ENCODE assay signal across 12 mouse cellular contexts in genomic region chr7:101341405-101341804, GRCm38 (mm10). TPM values are rescaled to one million over a fixed set of nuclear protein-coding genes. Genes with fewer than 3 reads are reported as not detected.
DNase-seq lines count a peak whose midpoint lies in the region; ATAC-seq and TF ChIP-seq lines count a peak whose summit lies in the region.
"Had no signal": no experiment of that assay in that cellular context is flagged by ENCODE, and none has a peak within 500 bp of the region (broad histone marks: within the 10 kb centered on the region; RNA-seq: fewer than 3 reads in every experiment).

No protein-coding gene starts in this region.

- peak; percentile 45 for ATAC-seq in granulocyte monocyte progenitor cell, adult 5-6 weeks (replicated peaks; ENCODE audit: poor library complexity, severe bottlenecking)
- no peak for ATAC-seq in liver, embryonic 15.5 days (ENCODE audit: insufficient read depth)
- no peak for ATAC-seq in midbrain, postnatal 0 days (ENCODE audit: low FRiP score)

- no peaks in the 10 kb centered on the region for H3K27me3 ChIP-seq in liver, adult 2 months (ENCODE audit: control insufficient read depth, insufficient read depth, low read length)
- H3K27me3 ChIP-seq in liver, embryonic 15.5 days, result no peaks in the 10 kb centered on the region
- no peaks in the 10 kb centered on the region for H3K27me3 ChIP-seq in midbrain, postnatal 0 days (ENCODE audit: insufficient read depth, low read length)

- 14% methylated on average over 6 of the region's 6 CpGs for WGBS in liver, adult 2 months
- 18% methylated on average over 6 of the region's 6 CpGs for WGBS in liver, embryonic 15.5 days (ENCODE audit: insufficient replicate concordance)
- WGBS in midbrain, postnatal 0 days, result 63% methylated on average over 6 of the region's 6 CpGs

- H3K27ac ChIP-seq in liver, adult 2 months (replicated peaks; ENCODE audit: insufficient read depth, low read depth, low read length), result no peak overlapping the region
- H3K27ac ChIP-seq in liver, embryonic 15.5 days (replicated peaks), result 0 out of 2 replicates have a peak overlapping the region, but pooled peaks have one; percentile 0
- H3K27ac ChIP-seq in midbrain, postnatal 0 days (ENCODE audit: low read depth, low read length), result no peak overlapping the region

- no peak overlapping the region for H3K4me3 ChIP-seq in liver, adult 2 months (ENCODE audit: insufficient read depth, low read depth, low read length)
- H3K4me3 ChIP-seq in liver, embryonic 15.5 days (replicated peaks), result no peak overlapping the region
- H3K4me3 ChIP-seq in midbrain, postnatal 0 days (ENCODE audit: low read depth, low read length), result no peak overlapping the region

- peaks cover 66% of the 10 kb centered on the region for H3K36me3 ChIP-seq in liver, adult 2 months (ENCODE audit: control insufficient read depth, insufficient read depth, low read length)
- H3K36me3 ChIP-seq in liver, embryonic 15.5 days (replicated peaks), result peaks cover 62% of the 10 kb centered on the region
- H3K36me3 ChIP-seq in midbrain, postnatal 0 days (ENCODE audit: insufficient read depth, low read length), result 0 out of 2 replicates have a peak, but pooled peaks cover 2% of the 10 kb centered on the region

- H3K9ac ChIP-seq in liver, adult 2 months (ENCODE audit: low read depth, low read length), result peak overlapping the region; percentile 17; the same call in 1 of the 2 replicates
- no peak overlapping the region for H3K9ac ChIP-seq in liver, embryonic 15.5 days
- no peak overlapping the region for H3K9ac ChIP-seq in midbrain, postnatal 0 days (replicated peaks; ENCODE audit: low read length, poor library complexity, severe bottlenecking)

- no peaks in the 10 kb centered on the region for H3K9me3 ChIP-seq in liver, embryonic 15.5 days (replicated peaks)
- no peaks in the 10 kb centered on the region for H3K9me3 ChIP-seq in midbrain, postnatal 0 days (ENCODE audit: low read length)

- no peak for TF ChIP-seq POLR2A in liver, adult 2 months (IDR thresholded peaks at IDR 0.05; ENCODE audit: extremely low read depth, insufficient read depth, low read length)

- DNase-seq in liver, adult 2 months (ENCODE audit: extremely low read depth, low read depth, low spot score), result no peak
- no peak for DNase-seq in liver
- peak; percentile 56 for DNase-seq in thymus, postnatal 25 days
- no peak for DNase-seq in midbrain, postnatal 0 days (ENCODE audit: low spot score)
- DNase-seq in left cerebral cortex, adult 11 months (ENCODE audit: low spot score), result no peak
- DNase-seq: adrenal gland, postnatal 14 days; heart, adult 11 months; kidney, adult 2 months; left cerebral cortex, postnatal 4 days; right cerebral cortex, postnatal 14 days had no signal

- no peak for TF ChIP-seq CTCF in liver, adult 2 months (IDR thresholded peaks at IDR 0.05; ENCODE audit: low read depth, low read length)
- no peak for TF ChIP-seq CTCF in midbrain, postnatal 0 days (IDR thresholded peaks at IDR 0.05)

- peaks cover 1% of the 10 kb centered on the region; the same call in 1 of the 2 replicates for H3K79me2 ChIP-seq in liver, adult 2 months (ENCODE audit: control insufficient read depth, insufficient read depth, low read length)

- H3K4me1 ChIP-seq in liver, adult 2 months (ENCODE audit: control insufficient read depth, insufficient read depth, low read length), result peaks cover 61% of the 10 kb centered on the region
- peaks cover 52% of the 10 kb centered on the region for H3K4me1 ChIP-seq in liver, embryonic 15.5 days (replicated peaks)
- no peaks in the 10 kb centered on the region for H3K4me1 ChIP-seq in midbrain, postnatal 0 days (ENCODE audit: insufficient read depth, low read length)

- no peak overlapping the region for H3K4me2 ChIP-seq in liver, embryonic 15.5 days
- H3K4me2 ChIP-seq in midbrain, postnatal 0 days (ENCODE audit: low read depth, low read length, poor library complexity, severe bottlenecking), result no peak overlapping the region

RNA-seq across cellular contexts. Expression of gene Arap1, which starts 6.5 kb away (rescaled TPM):
- total RNA-seq in liver, adult 2 months (2014; rRNA removed), result 43.8 and 51.0 TPM in 2 replicates
- polyA plus RNA-seq in liver, adult 2 months (2012; rRNA removed), result 88.2 and 89.2 TPM in 2 replicates
- 59.2 and 81.5 TPM in 2 replicates for total RNA-seq in granulocyte monocyte progenitor cell, adult 5-6 weeks (2014; fragmentation: Nextera tagmentation)
- 27.4 and 64.6 TPM in 2 replicates for total RNA-seq in granulocyte monocyte progenitor cell, adult 5-6 weeks (2017)
- 14.5 and 19.8 TPM in 2 replicates for polyA plus RNA-seq in liver, embryonic 15.5 days (2015; fragmentation: Nextera tagmentation; extraction: Ambion mirVana)
- 12.3 and 30.0 TPM in 2 replicates for total RNA-seq in midbrain, postnatal 0 days (2014; rRNA removed)
- 6.9 and 8.9 TPM in 2 replicates for polyA plus RNA-seq in midbrain, postnatal 0 days (2015; fragmentation: Nextera tagmentation; extraction: Ambion mirVana)

RNA-seq across cellular contexts. Expression of gene Stard10, which starts 24.5 kb away (rescaled TPM):
- total RNA-seq in liver, adult 2 months (2014; rRNA removed), result 779 and 846 TPM in 2 replicates
- polyA plus RNA-seq in liver, adult 2 months (2012; rRNA removed), result 1,131 and 1,407 TPM in 2 replicates
- 18.5 and 36.0 TPM in 2 replicates for total RNA-seq in granulocyte monocyte progenitor cell, adult 5-6 weeks (2014; fragmentation: Nextera tagmentation)
- 11.8 and 30.5 TPM in 2 replicates for total RNA-seq in granulocyte monocyte progenitor cell, adult 5-6 weeks (2017)
- 122 and 143 TPM in 2 replicates for polyA plus RNA-seq in liver, embryonic 15.5 days (2015; fragmentation: Nextera tagmentation; extraction: Ambion mirVana)
- 21.5 and 47.7 TPM in 2 replicates for total RNA-seq in midbrain, postnatal 0 days (2014; rRNA removed)
- 11.0 and 12.1 TPM in 2 replicates for polyA plus RNA-seq in midbrain, postnatal 0 days (2015; fragmentation: Nextera tagmentation; extraction: Ambion mirVana)

RNA-seq across cellular contexts. Expression of gene Atg16l2, which starts 39.4 kb away (rescaled TPM):
- total RNA-seq in liver, adult 2 months (2014; rRNA removed), result 8.7 and 9.1 TPM in 2 replicates
- 8.2 and 13.8 TPM in 2 replicates for polyA plus RNA-seq in liver, adult 2 months (2012; rRNA removed)
- total RNA-seq in granulocyte monocyte progenitor cell, adult 5-6 weeks (2014; fragmentation: Nextera tagmentation), result 26.8 and 43.6 TPM in 2 replicates
- 6.6 and 12.2 TPM in 2 replicates for total RNA-seq in granulocyte monocyte progenitor cell, adult 5-6 weeks (2017)
- polyA plus RNA-seq in liver, embryonic 15.5 days (2015; fragmentation: Nextera tagmentation; extraction: Ambion mirVana), result 5.2 and 5.9 TPM in 2 replicates
- total RNA-seq in midbrain, postnatal 0 days (2014; rRNA removed), result 17.0 and 31.5 TPM in 2 replicates
- 22.4 and 22.6 TPM in 2 replicates for polyA plus RNA-seq in midbrain, postnatal 0 days (2015; fragmentation: Nextera tagmentation; extraction: Ambion mirVana)

Comparison
In these comparisons a context has a peak if more than half of its experiments do, and no peak if none do; other contexts are left out.
1. RNA of gene Stard10, which starts 24.5 kb away (total RNA-seq): 779 to 846 TPM in liver, adult 2 months; 21.5 to 47.7 TPM in midbrain, postnatal 0 days and 11.8 to 36.0 TPM in granulocyte monocyte progenitor cell, adult 5-6 weeks; every median in the first group is over 10 times any median in the second.